Mouse (Mus musculus) T-helper 17 cell (primary cell): ENCODE data around the gene Fam98a.

ENCODE experiments used
- in situ Hi-C, 2 experiments: fragments of 300-600 bp; cut with MboI, MseI; formaldehyde crosslinking; loops; 1 replicate in 1 of 2; 2 replicates in 1 of 2; pipeline ENCODE4 v1.15.1; 2025; ENCODE audit warnings: high pct_unique_total_duplicates in 2 of 2

The Fam98a gene

DNA sequence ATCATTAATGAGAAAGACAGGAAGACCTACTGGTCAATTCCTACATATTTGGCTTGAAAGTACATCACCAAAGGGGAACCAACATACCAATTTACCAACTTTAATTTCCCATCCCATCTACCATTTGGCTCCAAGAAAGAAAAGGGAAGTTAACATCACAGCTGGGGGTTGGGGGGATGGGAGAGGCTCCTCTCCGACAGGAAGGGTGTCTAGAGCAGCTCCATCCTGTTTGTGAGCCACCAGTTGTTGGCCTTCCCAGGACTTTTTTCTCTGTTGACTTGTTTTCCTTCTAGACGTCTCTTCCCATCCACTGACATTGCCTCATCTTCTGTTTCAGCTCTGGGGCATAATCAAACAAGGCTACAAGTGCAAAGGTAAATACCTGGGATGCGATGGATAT, 27.9 kb downstream of the Fam98a start:
- in situ Hi-C loops = no loop called here

DNA sequence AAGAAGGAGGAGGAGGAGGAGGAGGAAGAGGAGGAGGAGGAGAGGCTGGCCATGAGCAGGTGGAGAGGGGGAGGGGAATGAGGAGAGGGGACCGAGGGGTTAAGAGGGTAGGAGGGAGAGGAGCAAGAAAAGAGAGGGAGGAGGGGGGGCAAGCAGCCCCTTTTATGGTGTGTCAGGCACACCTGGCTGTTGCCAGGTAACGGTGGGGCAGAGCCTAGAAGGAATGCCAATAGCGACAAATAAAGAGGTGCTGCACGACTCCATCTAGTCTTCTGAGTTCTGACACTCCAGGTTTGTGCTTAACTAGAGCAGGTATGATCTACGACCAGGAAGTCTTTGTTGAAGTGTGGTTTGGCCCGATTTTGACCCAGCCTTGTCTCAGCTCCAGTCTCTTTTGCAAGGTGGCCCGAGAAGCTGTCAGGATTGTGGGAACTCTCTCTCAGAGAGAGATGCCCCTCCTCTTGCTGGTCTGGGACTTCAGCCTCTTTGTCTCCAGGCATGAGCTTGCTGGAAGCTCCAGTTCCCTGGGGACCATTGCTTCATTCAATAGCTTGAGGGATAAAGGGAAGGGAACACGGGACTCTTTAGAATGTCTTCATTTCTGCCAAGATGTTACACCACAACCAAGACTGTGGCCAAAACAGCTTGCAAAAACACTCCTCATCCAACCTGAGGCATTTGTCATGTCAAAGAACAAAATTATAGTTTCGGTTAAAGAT, 29.2 kb downstream of the Fam98a start:
- in situ Hi-C loops = no loop called here

DNA sequence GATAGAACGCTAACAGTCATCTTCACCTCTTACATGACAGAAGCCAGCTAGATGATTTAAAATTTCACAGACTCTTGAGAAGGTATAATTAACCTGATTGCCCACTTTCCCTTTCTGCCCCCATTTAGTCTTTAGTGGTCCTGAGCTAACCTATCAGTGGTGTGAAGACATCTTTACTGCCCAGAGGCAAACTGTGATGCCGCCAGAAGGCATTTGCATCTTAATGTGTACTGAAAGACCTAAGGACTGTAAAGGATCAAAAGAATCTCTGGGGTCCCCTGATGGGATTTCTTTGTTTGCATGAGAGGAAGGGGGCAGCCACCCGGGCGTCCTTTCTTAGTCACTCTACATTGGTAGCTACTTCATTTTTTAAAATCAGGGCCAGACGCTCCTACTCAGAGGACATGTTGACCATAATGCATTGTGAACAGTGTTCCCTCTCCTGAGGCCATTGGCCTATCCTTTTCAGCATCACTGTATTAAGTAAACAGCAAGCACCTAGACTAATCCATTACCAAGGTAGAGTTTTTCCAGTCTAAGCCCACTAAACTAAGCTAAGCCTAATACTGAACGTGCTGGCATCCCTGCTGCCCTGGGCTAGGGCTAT, 30.4 kb downstream of the Fam98a start:
- in situ Hi-C loops = no loop called here

DNA sequence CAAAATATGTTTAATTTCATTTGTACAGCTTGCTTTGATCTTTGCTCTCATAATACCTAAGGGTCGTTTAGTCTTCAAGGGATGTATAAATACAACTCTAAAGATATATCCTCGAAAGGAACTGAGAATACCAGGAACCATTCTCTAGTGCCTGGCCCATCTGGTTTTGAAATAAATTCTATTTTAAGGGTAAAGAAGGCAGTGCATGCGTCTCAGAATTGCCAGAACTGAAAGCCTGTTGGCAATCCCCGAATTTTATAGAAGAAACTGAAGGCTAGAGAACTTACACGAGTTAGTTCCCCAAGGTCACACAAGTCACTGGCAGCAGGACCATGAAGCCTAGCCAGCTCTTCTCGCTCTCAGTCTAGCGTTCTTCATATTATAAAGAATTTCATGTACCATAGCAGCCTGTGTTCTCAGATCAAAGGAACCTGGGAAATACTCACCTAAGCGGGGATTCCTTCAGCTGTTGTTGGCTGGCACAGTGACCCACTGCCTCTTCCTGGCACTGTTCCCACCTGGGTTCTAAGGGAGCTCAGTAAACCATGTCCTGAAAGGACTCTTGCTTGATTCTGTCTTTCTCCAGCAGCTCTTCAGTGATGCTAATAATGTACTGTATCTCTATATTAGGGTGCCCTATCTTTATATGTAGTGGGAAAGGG, 32.4 kb downstream of the Fam98a start:
- in situ Hi-C loops = loop anchor here in 1 of 2 experiments (10.0 kb wide), 1 partner anchor 635 kb away; no protein-coding TSS in a partner anchor

DNA sequence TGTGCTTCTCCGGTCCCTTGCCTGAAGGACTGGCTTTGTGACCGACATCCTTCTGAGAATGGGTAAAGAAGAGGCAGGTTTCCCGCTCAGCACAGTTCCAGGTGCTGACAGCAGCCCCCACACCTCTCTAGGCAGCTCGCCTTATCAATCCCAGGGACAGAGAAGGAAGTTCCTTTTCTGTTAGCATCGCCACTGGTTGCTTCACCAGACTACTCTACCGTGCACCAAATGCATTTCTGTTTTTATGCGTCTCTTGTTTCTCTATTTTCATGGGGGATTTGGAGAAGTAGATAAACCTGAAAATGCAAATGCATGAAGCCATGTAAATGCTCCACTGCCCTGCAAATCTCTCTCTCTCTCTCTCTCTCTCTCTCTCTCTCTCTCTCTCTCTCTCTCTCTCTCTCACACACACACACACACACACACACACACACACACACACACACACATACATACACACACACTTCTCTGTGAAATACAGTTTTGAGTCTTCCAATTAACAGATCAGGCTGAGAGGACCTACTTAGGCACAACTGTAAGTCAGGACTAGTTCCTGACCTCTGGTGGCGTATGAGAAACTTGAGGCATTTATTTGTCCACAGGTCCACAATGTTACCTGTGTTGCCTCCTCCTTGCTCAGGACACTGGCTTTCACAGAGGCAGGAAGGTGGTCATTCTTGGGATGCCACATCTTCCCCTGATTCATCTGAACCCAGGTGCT, 33.4 kb downstream of the Fam98a start:
- in situ Hi-C loops = loop anchor here in 1 of 2 experiments (10.0 kb wide), 1 partner anchor 634 kb away; no protein-coding TSS in a partner anchor

DNA sequence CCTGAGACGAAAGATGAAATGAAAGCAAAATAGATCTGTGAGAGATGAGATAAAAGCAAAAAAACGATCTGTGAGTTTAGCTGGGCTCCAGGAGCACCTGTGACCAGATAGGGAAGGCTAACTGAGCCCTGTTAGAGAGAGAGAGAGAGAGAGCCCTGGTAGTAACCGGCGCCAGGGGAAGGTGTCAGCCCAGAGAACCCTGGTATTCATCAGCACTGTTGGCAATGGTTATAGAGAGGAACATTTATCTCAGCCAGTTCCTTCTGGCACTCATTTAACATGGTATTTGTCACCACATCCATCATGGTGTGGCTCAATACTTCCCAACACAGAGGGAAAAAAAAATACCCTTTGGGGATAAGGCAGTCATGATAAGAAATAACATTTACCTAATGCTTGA, 35.2 kb downstream of the Fam98a start:
- in situ Hi-C loops = loop anchor here in 1 of 2 experiments (10.0 kb wide), 1 partner anchor 632 kb away; no protein-coding TSS in a partner anchor

DNA sequence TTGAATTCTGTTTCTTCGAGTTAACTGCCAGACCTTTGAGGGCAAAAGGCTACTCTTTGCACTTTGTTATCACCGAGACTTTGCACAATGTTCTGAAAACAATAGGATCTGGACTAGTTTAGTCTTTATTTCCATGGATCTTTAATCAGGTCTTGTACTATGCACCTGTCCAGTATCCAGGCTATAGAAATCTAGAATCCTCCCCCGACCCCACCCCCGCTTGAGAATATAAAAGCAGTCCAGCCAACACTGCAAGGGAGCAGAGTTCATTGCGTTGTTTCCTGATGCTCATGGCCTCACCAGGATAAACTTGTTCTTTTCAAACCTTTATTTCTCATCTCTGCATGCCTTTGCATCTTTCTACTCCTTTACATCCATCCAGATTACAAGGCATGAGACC, 42.5 kb downstream of the Fam98a start:
- in situ Hi-C loops = no loop called here

DNA sequence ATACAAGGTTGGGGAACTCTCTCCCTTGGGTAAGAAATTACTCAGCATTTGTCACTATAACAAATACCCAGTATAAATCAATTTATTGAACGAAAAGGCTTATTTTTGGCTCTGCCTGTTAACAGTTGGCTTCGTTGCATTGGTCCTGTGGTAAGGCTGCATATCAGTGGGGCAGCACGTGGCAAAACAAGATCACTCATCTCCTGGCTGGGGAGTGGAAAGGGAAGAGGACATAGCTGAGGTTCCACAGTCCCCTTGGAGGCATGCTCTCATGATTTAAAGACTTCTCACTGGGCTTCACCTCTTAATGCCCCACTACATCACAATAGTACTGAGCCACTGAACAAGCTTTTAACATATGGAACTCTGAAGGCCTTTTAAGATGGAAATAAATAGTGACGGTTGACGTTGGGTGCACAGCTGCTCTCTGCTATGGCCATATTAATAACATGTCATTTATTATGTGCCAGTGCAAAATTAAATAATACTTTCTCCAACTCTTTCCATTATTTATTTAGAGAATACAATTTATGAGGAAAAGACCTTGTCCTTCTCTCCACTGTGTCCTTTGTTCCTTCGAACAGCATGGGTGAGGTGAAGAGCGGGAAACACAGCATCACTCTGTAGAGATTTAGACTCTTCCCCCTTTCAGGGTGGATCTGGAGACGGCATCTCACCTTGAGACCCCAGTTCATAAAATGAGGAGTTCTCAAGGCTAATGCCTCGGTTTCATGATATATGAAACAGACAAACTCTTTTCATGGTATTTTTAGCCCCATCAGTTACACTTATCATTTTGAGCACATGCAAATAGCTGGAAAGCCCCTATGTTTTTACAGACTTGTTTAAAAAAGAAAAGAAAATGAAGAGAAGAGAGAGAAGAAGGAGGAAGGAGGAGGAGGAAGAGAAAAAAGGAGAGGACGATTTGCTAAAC, 44.8 kb downstream of the Fam98a start:
- in situ Hi-C loops = no loop called here

DNA sequence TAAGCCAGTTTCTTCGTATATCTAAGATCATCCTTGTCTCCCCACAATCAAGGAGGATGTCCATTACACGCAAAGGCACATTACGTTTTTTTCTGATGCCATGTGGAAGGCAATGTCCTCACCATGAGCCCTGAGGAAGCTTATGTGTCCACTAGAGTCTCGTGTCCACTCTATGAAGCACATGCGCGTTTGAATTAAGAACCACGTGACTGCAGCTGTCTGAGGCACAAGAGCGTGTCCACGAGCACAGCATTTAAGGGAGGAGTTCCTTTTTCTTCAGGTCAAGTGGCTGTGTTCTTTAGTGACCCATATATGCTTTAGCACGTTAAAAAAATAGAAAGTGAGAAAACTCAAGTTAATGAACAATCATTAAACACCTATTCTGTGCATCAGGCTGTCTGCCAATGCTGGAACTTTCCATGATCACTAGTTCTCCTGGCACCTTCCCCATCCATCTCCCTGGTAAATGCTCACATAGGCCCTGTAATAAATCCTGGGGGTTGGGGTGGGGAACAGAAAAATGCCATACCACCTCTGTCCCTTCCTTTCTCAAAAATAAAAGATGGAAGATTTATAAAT, 45.6 kb downstream of the Fam98a start:
- in situ Hi-C loops = no loop called here

DNA sequence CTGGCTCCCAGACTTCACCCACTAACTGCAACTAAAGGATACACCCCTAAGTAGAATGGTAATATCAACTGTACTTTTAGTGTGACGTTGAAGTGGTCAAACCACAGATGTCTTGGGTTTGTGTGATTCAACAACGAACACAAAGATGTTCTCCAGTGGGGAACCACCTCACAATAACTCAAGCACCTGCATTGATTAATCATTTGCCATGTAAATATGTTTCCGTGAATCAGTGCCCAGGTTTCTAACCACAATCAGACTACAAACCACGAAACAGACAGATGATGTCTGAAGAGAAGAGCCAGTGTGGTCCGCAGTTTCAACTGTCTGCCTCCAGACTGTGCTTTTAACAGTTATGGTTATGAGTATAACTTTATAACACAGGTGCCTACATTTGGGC, 46.7 kb downstream of the Fam98a start:
- in situ Hi-C loops = no loop called here

DNA sequence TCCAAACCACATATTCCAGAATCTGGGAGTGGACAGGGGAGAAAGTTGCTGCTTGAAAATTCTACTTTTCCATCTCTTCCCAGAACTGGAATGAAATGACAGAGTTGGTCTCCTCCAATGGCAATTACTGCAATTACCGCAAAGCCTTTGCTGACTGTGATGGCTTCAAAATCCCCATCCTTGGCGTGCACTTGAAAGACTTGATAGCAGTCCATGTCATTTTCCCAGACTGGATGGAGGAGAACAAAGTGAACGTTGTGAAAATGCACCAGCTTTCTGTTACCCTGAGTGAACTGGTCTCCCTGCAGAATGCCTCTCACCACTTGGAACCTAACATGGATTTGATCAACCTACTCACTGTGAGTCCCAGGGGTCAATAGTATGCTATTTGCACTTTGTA, 48.7 kb downstream of the Fam98a start:
- in situ Hi-C loops = no loop called here

DNA sequence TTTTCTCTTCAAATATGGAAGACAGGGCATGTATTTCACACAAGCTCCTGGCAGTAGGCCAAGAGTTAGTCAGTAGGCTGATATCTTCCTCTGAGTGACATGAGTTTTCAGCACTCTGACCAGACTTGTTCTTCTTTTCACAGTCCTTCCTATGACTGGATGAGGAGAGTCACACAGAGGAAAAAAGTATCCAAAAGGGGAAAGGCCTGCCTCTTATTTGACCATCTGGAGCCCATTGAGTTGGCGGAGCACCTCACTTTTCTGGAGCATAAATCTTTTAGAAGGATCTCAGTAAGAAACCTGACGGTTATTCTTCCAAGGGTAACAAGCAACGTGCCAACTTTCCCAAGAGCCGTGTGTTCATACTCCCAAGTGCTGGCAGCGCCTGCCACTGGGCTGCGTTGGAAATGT, 53.5 kb downstream of the Fam98a start:
- in situ Hi-C loops = no loop called here

DNA sequence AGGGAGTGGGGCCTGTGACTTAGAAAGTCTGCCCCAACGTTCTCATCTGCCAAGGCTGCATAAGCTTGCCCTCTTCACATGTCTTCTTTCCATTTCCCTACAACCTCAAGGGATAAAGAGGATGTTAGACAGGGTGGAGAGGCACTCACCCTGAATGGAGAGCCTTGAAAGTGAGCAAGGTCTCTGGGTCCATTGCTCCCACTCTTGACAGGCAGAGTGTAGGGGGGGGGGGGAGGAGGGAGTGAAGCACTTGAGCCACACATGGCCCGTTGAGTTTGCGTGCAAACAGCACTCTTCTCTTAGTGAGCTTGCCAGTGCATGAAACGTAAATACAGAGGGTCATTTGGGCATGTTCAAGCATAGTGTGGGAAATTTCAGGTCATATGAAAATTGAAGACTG, 56.5 kb downstream of the Fam98a start:
- in situ Hi-C loops = no loop called here
